Mouse (Mus musculus): ENCODE measurements around the gene Fbn1. TPM values are rescaled to one million over a fixed set of nuclear protein-coding genes. Genes with fewer than 3 reads are reported as not detected.

Gene Fbn1
- total and polyA plus RNA-seq, 3 experiments, result 15.0 to 43.9 (median 28.8) TPM

DNA sequence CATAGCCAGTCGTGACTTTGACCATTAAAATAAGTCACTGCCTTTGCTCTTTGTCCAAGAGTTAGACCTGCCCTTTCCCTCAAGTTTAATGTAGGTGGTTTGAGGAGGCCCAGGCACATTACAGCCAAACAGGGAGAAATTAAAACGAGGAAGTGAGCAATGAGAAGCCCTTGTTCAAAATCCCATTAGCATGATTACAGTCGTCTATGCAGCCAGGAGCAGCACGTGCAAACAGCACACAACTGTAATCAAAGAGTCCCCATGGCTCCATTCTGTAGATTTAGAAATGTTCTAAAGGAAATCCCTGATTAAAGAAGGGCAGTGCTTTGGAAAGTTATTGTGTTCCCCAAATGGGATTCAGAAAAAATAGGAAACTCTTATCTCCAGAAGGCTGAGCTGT lies 29.1 kb downstream of the Fbn1 start:
- H3K27ac ChIP-seq, result peak overlapping the region; percentile 36; the same call in 1 of the 2 replicates
- WGBS, result 38% methylated on average over 4 of the region's 4 CpGs

DNA sequence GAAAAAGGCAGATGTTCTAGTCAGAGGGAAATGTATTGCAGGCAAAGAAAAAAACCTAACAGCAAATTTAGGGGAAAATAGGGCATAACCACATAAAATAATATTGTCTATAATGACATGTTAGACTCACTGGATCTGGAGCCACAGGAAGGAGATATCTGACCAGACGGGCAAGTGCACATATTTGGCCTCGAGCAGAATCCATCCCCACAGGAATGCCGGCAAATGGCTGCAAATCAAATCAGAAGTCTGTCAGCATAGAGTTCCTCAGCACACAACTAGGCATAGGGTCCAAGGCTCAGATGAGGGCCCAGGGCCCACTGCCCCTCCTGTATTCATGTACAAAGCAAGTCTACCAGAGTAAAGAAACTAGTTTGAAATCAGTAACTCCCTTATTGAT lies 30.4 kb downstream of the Fbn1 start:
- peaks cover 21% of the 10 kb centered on the region for H3K36me3 ChIP-seq (ENCODE audit: control insufficient read depth, insufficient read depth, low read length)
- H3K27ac ChIP-seq, result peak overlapping the region; percentile 11; the same call in 1 of the 2 replicates
- no peaks in the 10 kb centered on the region for H3K27me3 ChIP-seq (ENCODE audit: control insufficient read depth, insufficient read depth, low read length)
- WGBS, result 59% methylated on average over 3 of the region's 3 CpGs
- H3K4me3 ChIP-seq, result no peak overlapping the region
- peak in 1 of 2 experiments; percentile 16 for DNase-seq
- no peak overlapping the region for H3K9ac ChIP-seq (ENCODE audit: low read depth, low read length)
- H3K79me2 ChIP-seq (replicated peaks; ENCODE audit: control insufficient read depth, insufficient read depth, low read length), result no peaks in the 10 kb centered on the region
- H3K4me1 ChIP-seq (ENCODE audit: control insufficient read depth, insufficient read depth, low read length), result peaks cover 27% of the 10 kb centered on the region
- intact Hi-C loops (cut with DNase I), result no loop called here
- no peak for TF ChIP-seq CTCF (IDR thresholded peaks at IDR 0.05)
- TF ChIP-seq POLR2A (IDR thresholded peaks at IDR 0.05; ENCODE audit: insufficient read depth, low read depth, low read length), result no peak
- no peak for TF ChIP-seq EP300 (IDR thresholded peaks at IDR 0.05; ENCODE audit: insufficient read depth, low read depth, low read length)

More for the DNA sequence above, 29.1 kb downstream of the Fbn1 start:
- Histone ChIP-seq H3K79me2 (replicated peaks; ENCODE audit: control insufficient read depth, insufficient read depth, low read length) (0 out of 2 replicates have a peak, but pooled peaks cover 1% of the 10 kb centered on the region), H3K4me1 (ENCODE audit: control insufficient read depth, insufficient read depth, low read length) (peaks cover 23% of the 10 kb centered on the region), H3K4me3 (no peak overlapping the region), H3K36me3 (ENCODE audit: control insufficient read depth, insufficient read depth, low read length) (peaks cover 21% of the 10 kb centered on the region), H3K9ac (ENCODE audit: low read depth, low read length) (no peak overlapping the region), H3K27me3 (ENCODE audit: control insufficient read depth, insufficient read depth, low read length) (no peaks in the 10 kb centered on the region)
- intact Hi-C loops (cut with DNase I), result no loop called here
- peak in 1 of 2 experiments; percentile 10 for DNase-seq
- TF ChIP-seq CTCF (IDR thresholded peaks at IDR 0.05) (no peak), POLR2A (IDR thresholded peaks at IDR 0.05; ENCODE audit: insufficient read depth, low read depth, low read length) (no peak), EP300 (IDR thresholded peaks at IDR 0.05; ENCODE audit: insufficient read depth, low read depth, low read length) (no peak)

DNA sequence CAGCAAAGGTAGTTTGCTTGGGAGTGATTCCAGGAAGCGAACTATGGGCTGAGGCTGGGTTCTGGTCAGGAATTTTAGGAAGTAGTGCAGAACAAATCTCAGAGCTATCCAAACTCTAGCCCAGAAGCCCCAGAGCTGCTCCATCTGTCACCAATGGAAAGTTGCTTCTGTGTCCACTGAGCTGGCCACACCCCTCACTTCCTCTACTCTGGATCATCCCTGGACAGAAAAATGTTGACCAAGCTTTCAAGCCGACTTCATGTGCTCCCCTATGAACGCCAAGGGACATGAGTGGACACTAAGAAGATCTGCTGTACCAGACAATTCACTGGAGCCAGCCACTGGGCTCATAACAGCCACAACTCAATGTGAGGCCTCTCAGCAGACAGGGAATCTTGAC lies 31.6 kb downstream of the Fbn1 start:
- TF ChIP-seq EP300 (IDR thresholded peaks at IDR 0.05; ENCODE audit: insufficient read depth, low read depth, low read length) (no peak), POLR2A (IDR thresholded peaks at IDR 0.05; ENCODE audit: insufficient read depth, low read depth, low read length) (no peak), CTCF (IDR thresholded peaks at IDR 0.05) (no peak)
- DNase-seq, result peak; percentile 26 to 33

DNA sequence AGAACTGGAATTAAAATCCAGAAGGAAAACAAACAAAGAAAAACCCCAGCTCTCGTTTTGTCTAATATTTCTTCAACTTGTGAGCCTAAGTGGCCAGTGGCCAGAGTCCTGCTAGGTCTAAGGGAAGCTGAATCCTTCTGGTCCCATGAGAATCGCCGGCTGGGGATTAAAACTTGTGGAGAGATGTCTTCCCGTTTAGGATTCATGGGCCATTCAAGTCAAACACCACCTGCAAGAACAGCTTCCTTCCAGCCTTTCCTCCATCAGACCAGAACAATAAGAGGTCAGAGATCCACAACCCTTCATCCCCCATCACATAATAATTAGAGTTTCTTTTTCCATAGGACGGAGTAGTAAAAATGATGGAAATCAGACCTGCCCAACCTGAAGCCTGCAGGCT lies 33.1 kb downstream of the Fbn1 start:
- Histone ChIP-seq H3K36me3 (ENCODE audit: control insufficient read depth, insufficient read depth, low read length) (peaks cover 36% of the 10 kb centered on the region), H3K4me3 (no peak overlapping the region), H3K27ac (peak overlapping the region; percentile 36), H3K9ac (ENCODE audit: low read depth, low read length) (no peak overlapping the region), H3K4me1 (ENCODE audit: control insufficient read depth, insufficient read depth, low read length) (peaks cover 26% of the 10 kb centered on the region), H3K79me2 (replicated peaks; ENCODE audit: control insufficient read depth, insufficient read depth, low read length) (no peaks in the 10 kb centered on the region), H3K27me3 (ENCODE audit: control insufficient read depth, insufficient read depth, low read length) (no peaks in the 10 kb centered on the region)
- peak; percentile 29 to 52 for DNase-seq
- no peak for TF ChIP-seq POLR2A (IDR thresholded peaks at IDR 0.05; ENCODE audit: insufficient read depth, low read depth, low read length)
- no peak for TF ChIP-seq CTCF (IDR thresholded peaks at IDR 0.05)
- TF ChIP-seq EP300 (IDR thresholded peaks at IDR 0.05; ENCODE audit: insufficient read depth, low read depth, low read length), result no peak
- 39% methylated on average over 5 of the region's 5 CpGs for WGBS
- intact Hi-C loops (cut with DNase I), result no loop called here

More for the DNA sequence above, 31.6 kb downstream of the Fbn1 start:
- H3K79me2 ChIP-seq (replicated peaks; ENCODE audit: control insufficient read depth, insufficient read depth, low read length), result no peaks in the 10 kb centered on the region
- H3K4me3 ChIP-seq, result no peak overlapping the region
- WGBS, result 32% methylated on average over 3 of the region's 3 CpGs
- H3K27me3 ChIP-seq (ENCODE audit: control insufficient read depth, insufficient read depth, low read length), result no peaks in the 10 kb centered on the region
- peak overlapping the region; percentile 28 for H3K27ac ChIP-seq
- peaks cover 31% of the 10 kb centered on the region for H3K36me3 ChIP-seq (ENCODE audit: control insufficient read depth, insufficient read depth, low read length)
- H3K9ac ChIP-seq (ENCODE audit: low read depth, low read length), result no peak overlapping the region
- intact Hi-C loops (cut with DNase I), result no loop called here
- peaks cover 25% of the 10 kb centered on the region for H3K4me1 ChIP-seq (ENCODE audit: control insufficient read depth, insufficient read depth, low read length)

DNA sequence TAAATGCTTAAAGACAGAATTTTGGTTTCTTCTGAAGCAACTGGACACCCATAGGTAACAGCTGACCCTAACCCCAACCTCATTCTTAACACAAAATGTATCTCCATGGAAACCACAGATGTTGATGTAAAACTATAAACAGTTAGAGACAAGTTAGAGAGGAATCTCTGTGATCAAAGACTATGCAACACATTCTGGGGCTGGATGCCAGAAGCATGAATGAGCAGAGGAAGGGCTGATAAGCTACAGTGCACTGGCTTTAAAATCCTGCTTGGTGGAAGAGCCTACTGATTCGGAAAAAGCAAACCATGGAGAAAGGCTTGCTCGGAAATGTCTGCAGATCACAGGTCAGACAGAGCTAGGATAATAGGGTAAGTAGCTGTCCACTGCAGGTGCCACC lies 34.6 kb downstream of the Fbn1 start:
- Histone ChIP-seq H3K4me1 (ENCODE audit: control insufficient read depth, insufficient read depth, low read length) (peaks cover 29% of the 10 kb centered on the region), H3K27ac (peak overlapping the region; percentile 39), H3K36me3 (ENCODE audit: control insufficient read depth, insufficient read depth, low read length) (peaks cover 40% of the 10 kb centered on the region), H3K4me3 (no peak overlapping the region), H3K9ac (ENCODE audit: low read depth, low read length) (no peak overlapping the region), H3K27me3 (ENCODE audit: control insufficient read depth, insufficient read depth, low read length) (no peaks in the 10 kb centered on the region), H3K79me2 (replicated peaks; ENCODE audit: control insufficient read depth, insufficient read depth, low read length) (no peaks in the 10 kb centered on the region)
- no peak for DNase-seq
- no peak for TF ChIP-seq EP300 (IDR thresholded peaks at IDR 0.05; ENCODE audit: insufficient read depth, low read depth, low read length)
- TF ChIP-seq CTCF (IDR thresholded peaks at IDR 0.05), result no peak
- TF ChIP-seq POLR2A (IDR thresholded peaks at IDR 0.05; ENCODE audit: insufficient read depth, low read depth, low read length), result no peak
- intact Hi-C loops (cut with DNase I), result no loop called here
- 28% methylated on average over 2 of the region's 2 CpGs for WGBS

DNA sequence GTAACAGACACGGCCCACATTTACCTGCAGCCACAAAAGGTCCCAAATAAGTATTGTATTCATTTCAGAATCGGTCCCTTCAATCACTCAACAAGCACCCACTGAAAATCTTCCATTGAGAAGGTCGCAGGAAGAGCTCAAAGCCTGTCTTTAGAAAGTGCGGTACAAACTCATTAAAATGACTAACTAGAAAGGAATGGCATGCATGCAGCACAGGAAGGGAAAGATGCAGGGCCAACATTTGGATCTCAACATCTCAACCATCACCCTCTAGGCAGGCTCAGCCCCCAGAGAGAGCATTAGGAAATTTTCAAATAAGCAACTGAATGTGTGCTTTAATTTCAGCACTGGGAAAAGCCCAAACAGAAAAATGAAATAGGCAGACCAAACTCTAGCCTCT lies 36.1 kb downstream of the Fbn1 start:
- Histone ChIP-seq H3K9ac (ENCODE audit: low read depth, low read length) (no peak overlapping the region), H3K27me3 (ENCODE audit: control insufficient read depth, insufficient read depth, low read length) (no peaks in the 10 kb centered on the region), H3K4me1 (ENCODE audit: control insufficient read depth, insufficient read depth, low read length) (peaks cover 29% of the 10 kb centered on the region), H3K4me3 (no peak overlapping the region), H3K79me2 (replicated peaks; ENCODE audit: control insufficient read depth, insufficient read depth, low read length) (no peaks in the 10 kb centered on the region), H3K36me3 (ENCODE audit: control insufficient read depth, insufficient read depth, low read length) (peaks cover 36% of the 10 kb centered on the region), H3K27ac (peak overlapping the region; percentile 89)
- intact Hi-C loops (cut with DNase I), result loop anchor here (2.0 kb wide), 1 partner anchor 33 kb away; the partner anchor contains the start of gene Gm9913
- WGBS, result 54% methylated on average over 4 of the region's 4 CpGs
- no peak for TF ChIP-seq EP300 (IDR thresholded peaks at IDR 0.05; ENCODE audit: insufficient read depth, low read depth, low read length)
- no peak for TF ChIP-seq POLR2A (IDR thresholded peaks at IDR 0.05; ENCODE audit: insufficient read depth, low read depth, low read length)
- TF ChIP-seq CTCF (IDR thresholded peaks at IDR 0.05), result no peak
- no peak for DNase-seq

Measured in heart, adult 2 months (tissue).